Mouse (Mus musculus) forebrain, embryonic 12.5 days (tissue): ENCODE measurements around the gene Selenon. TPM values are rescaled to one million over a fixed set of nuclear protein-coding genes. Genes with fewer than 3 reads are reported as not detected.

Source experiments
- ATAC-seq: fragments of 200-750 bp; cut with Nextera tagmentation; 2 replicates; pipeline ENCODE4 v1.8.0; 2017; ENCODE audit warnings: moderate TSS enrichment; ENCODE audit not compliant: low FRiP score
- H3K27ac ChIP-seq: fragments of 300-500 bp; sonication (generic); 2 replicates; pipeline ENCODE4 v1.5.1; 2016; ENCODE audit warnings: mild to moderate bottlenecking
- H3K27me3 ChIP-seq: fragments of 300-500 bp; sonication (generic); 2 replicates; pipeline ENCODE4 v1.6.1; 2016; ENCODE audit warnings: mild to moderate bottlenecking
- H3K36me3 ChIP-seq: fragments of 300-500 bp; sonication (generic); replicated peaks from 2 replicates; pipeline ENCODE4 v1.6.1; 2016; ENCODE audit warnings: mild to moderate bottlenecking
- H3K4me1 ChIP-seq: fragments of 300-500 bp; sonication (generic); 2 replicates; pipeline ENCODE4 v1.6.1; 2016
- H3K4me2 ChIP-seq: fragments of 300-500 bp; sonication (generic); 2 replicates; pipeline ENCODE4 v1.6.1; 2016; ENCODE audit warnings: mild to moderate bottlenecking, moderate library complexity
- H3K4me3 ChIP-seq: fragments of 300-500 bp; sonication (generic); replicated peaks from 2 replicates; pipeline ENCODE4 v1.5.1; 2016; ENCODE audit warnings: mild to moderate bottlenecking
- H3K9ac ChIP-seq: fragments of 300-500 bp; sonication (generic); 2 replicates; pipeline ENCODE4 v1.6.1; 2016; ENCODE audit warnings: mild to moderate bottlenecking
- H3K9me3 ChIP-seq: fragments of 300-500 bp; sonication (generic); 2 replicates; pipeline ENCODE4 v1.6.1; 2016
- WGBS: fragments of 180-500 bp; shearing (Covaris S2); methylation state at CpG from one replicate; pipeline ENCODE4 v1.1.7; 2016; 5-methylcytosine and 5-hydroxymethylcytosine counted together
- polyA plus RNA-seq: library from polyadenylated mRNA; unstranded; fragments of >200 nt; fragmentation: Nextera tagmentation; extraction: Ambion mirVana; gene quantifications from 2 replicates; pipeline ENCODE4 v1.2.1, GENCODE M21; 2016

Gene Selenon
- 9.3 and 14.8 TPM in 2 replicates for polyA plus RNA-seq

GRCm38 (mm10) chr4:134551494-134552316, at the start of gene Selenon:
Gene Selenon, minus strand, starts transcription at chr4:134552166.
- peaks cover 31% of the 10 kb centered on the region for H3K4me1 ChIP-seq
- H3K27me3 ChIP-seq, result no peaks in the 10 kb centered on the region
- H3K9me3 ChIP-seq, result peaks cover 8% of the 10 kb centered on the region
- peak within 1 kb of the TSS; percentile 90 for H3K9ac ChIP-seq
- H3K4me3 ChIP-seq, result peak within 1 kb of the TSS; percentile 65
- H3K4me2 ChIP-seq, result peak within 1 kb of the TSS; percentile 62
- peaks cover 39% of the 10 kb centered on the region for H3K36me3 ChIP-seq
- under 1% methylated on average over 50 of the region's 67 CpGs for WGBS
- ATAC-seq, result peak; percentile 85
- H3K27ac ChIP-seq, result peak within 1 kb of the TSS; percentile 84

- no peak overlapping the region for H3K27ac ChIP-seq
- H3K27me3 ChIP-seq, result no peaks in the 10 kb centered on the region
- H3K4me3 ChIP-seq, result no peak overlapping the region
- 57% methylated on average over 8 of the region's 8 CpGs for WGBS
- peaks cover 20% of the 10 kb centered on the region for H3K4me1 ChIP-seq
- H3K9me3 ChIP-seq, result no peaks in the 10 kb centered on the region
- no peak overlapping the region for H3K4me2 ChIP-seq
- H3K9ac ChIP-seq, result no peak overlapping the region
- ATAC-seq, result no peak
- H3K36me3 ChIP-seq, result no peaks in the 10 kb centered on the region
Measured at GRCm38 (mm10) chr4:134601404-134601803, 49.4 kb upstream of the Selenon start.

- ATAC-seq, result no peak
- Histone ChIP-seq H3K9ac (no peak overlapping the region), H3K27me3 (no peaks in the 10 kb centered on the region), H3K4me2 (no peak overlapping the region), H3K4me3 (no peak overlapping the region), H3K27ac (no peak overlapping the region), H3K36me3 (no peaks in the 10 kb centered on the region), H3K4me1 (peaks cover 20% of the 10 kb centered on the region), H3K9me3 (no peaks in the 10 kb centered on the region)
- WGBS, result 88% methylated on average over 7 of the region's 7 CpGs
Measured at GRCm38 (mm10) chr4:134600777-134601176, 48.8 kb upstream of the Selenon start.

GRCm38 (mm10) chr4:134600060-134600459, 48.1 kb upstream of the Selenon start:
- Histone ChIP-seq H3K9ac (no peak overlapping the region), H3K4me3 (no peak overlapping the region), H3K36me3 (no peaks in the 10 kb centered on the region), H3K4me1 (peaks cover 20% of the 10 kb centered on the region), H3K4me2 (no peak overlapping the region), H3K27ac (no peak overlapping the region), H3K27me3 (no peaks in the 10 kb centered on the region), H3K9me3 (no peaks in the 10 kb centered on the region)
- 92% methylated on average over 9 of the region's 9 CpGs for WGBS
- ATAC-seq, result no peak

- Histone ChIP-seq H3K9me3 (no peaks in the 10 kb centered on the region), H3K27ac (no peak overlapping the region), H3K4me1 (peaks cover 5% of the 10 kb centered on the region), H3K4me3 (no peak overlapping the region), H3K27me3 (no peaks in the 10 kb centered on the region), H3K4me2 (no peak overlapping the region), H3K9ac (no peak overlapping the region), H3K36me3 (no peaks in the 10 kb centered on the region)
- 85% methylated on average over 10 of the region's 10 CpGs for WGBS
- ATAC-seq, result no peak
Measured at GRCm38 (mm10) chr4:134596816-134597692, 45.1 kb upstream of the Selenon start.

GRCm38 (mm10) chr4:134594731-134595439, 42.9 kb upstream of the Selenon start:
- Histone ChIP-seq H3K4me3 (no peak overlapping the region), H3K9me3 (no peaks in the 10 kb centered on the region), H3K36me3 (no peaks in the 10 kb centered on the region), H3K27me3 (no peaks in the 10 kb centered on the region), H3K4me1 (peaks cover 8% of the 10 kb centered on the region), H3K9ac (no peak overlapping the region), H3K27ac (no peak overlapping the region), H3K4me2 (no peak overlapping the region)
- no peak for ATAC-seq
- WGBS, result 92% methylated on average over 10 of the region's 10 CpGs

GRCm38 (mm10) chr4:134592442-134592841, 40.5 kb upstream of the Selenon start:
- Histone ChIP-seq H3K9ac (no peak overlapping the region), H3K4me3 (no peak overlapping the region), H3K4me1 (peaks cover 8% of the 10 kb centered on the region), H3K27ac (no peak overlapping the region), H3K36me3 (no peaks in the 10 kb centered on the region), H3K27me3 (no peaks in the 10 kb centered on the region), H3K4me2 (no peak overlapping the region), H3K9me3 (no peaks in the 10 kb centered on the region)
- no peak for ATAC-seq
- WGBS, result 78% methylated on average over 4 of the region's 4 CpGs

- peaks cover 8% of the 10 kb centered on the region for H3K4me1 ChIP-seq
- H3K4me2 ChIP-seq, result peak overlapping the region; percentile 13; the same call in 1 of the 2 replicates
- WGBS, result 56% methylated on average over 11 of the region's 11 CpGs
- no peaks in the 10 kb centered on the region for H3K36me3 ChIP-seq
- peak; percentile 23; the same call in 1 of the 2 replicates for ATAC-seq
- peak overlapping the region; percentile 65 for H3K27ac ChIP-seq
- no peak overlapping the region for H3K4me3 ChIP-seq
- no peak overlapping the region for H3K9ac ChIP-seq
- no peaks in the 10 kb centered on the region for H3K9me3 ChIP-seq
- H3K27me3 ChIP-seq, result no peaks in the 10 kb centered on the region
Measured at GRCm38 (mm10) chr4:134591506-134592061, 39.6 kb upstream of the Selenon start.

GRCm38 (mm10) chr4:134590227-134590926, 38.4 kb upstream of the Selenon start:
- H3K36me3 ChIP-seq, result no peaks in the 10 kb centered on the region
- no peak for ATAC-seq
- no peaks in the 10 kb centered on the region for H3K9me3 ChIP-seq
- H3K4me3 ChIP-seq, result no peak overlapping the region
- 0 out of 2 replicates have a peak overlapping the region, but pooled peaks have one; percentile 8 for H3K27ac ChIP-seq
- WGBS, result 88% methylated on average over 10 of the region's 10 CpGs
- H3K4me1 ChIP-seq, result peaks cover 8% of the 10 kb centered on the region
- no peak overlapping the region for H3K4me2 ChIP-seq
- H3K9ac ChIP-seq, result no peak overlapping the region
- H3K27me3 ChIP-seq, result no peaks in the 10 kb centered on the region

- 80% methylated on average over 9 of the region's 9 CpGs for WGBS
- no peak overlapping the region for H3K9ac ChIP-seq
Measured at GRCm38 (mm10) chr4:134589786-134590185, 37.8 kb upstream of the Selenon start.

GRCm38 (mm10) chr4:134588951-134589350, 37.0 kb upstream of the Selenon start:
- Histone ChIP-seq H3K4me3 (no peak overlapping the region), H3K4me1 (peaks cover 8% of the 10 kb centered on the region), H3K27ac (no peak overlapping the region), H3K36me3 (no peaks in the 10 kb centered on the region), H3K9ac (no peak overlapping the region), H3K4me2 (no peak overlapping the region), H3K9me3 (no peaks in the 10 kb centered on the region), H3K27me3 (no peaks in the 10 kb centered on the region)
- 90% methylated on average over 5 of the region's 5 CpGs for WGBS
- ATAC-seq, result no peak

More at GRCm38 (mm10) chr4:134589786-134590185, 37.8 kb upstream of the Selenon start:
- Histone ChIP-seq H3K36me3 (no peaks in the 10 kb centered on the region), H3K4me1 (peaks cover 8% of the 10 kb centered on the region), H3K9me3 (no peaks in the 10 kb centered on the region), H3K27ac (0 out of 2 replicates have a peak overlapping the region, but pooled peaks have one; percentile 8), H3K4me2 (no peak overlapping the region), H3K27me3 (no peaks in the 10 kb centered on the region), H3K4me3 (no peak overlapping the region)
- ATAC-seq, result no peak
